Mouse (Mus musculus) brown adipose tissue, adult 24 weeks (tissue): ENCODE data around the gene Aadacl3. TPM values are rescaled to one million over a fixed set of nuclear protein-coding genes. Genes with fewer than 3 reads are reported as not detected.

Experiments used
- H3K27ac ChIP-seq: fragments of 200-500 bp; replicated peaks from 2 replicates; pipeline ENCODE4 v1.5.1; 2012; ENCODE audit warnings: low read depth, mild to moderate bottlenecking, low read length
- H3K4me1 ChIP-seq: fragments of 200-500 bp; 2 replicates; pipeline ENCODE4 v1.6.1; 2012; ENCODE audit warnings: low read length, mixed read lengths; ENCODE audit not compliant: control insufficient read depth, insufficient read depth, insufficient read length
- H3K4me3 ChIP-seq: fragments of 200-500 bp; 2 replicates; pipeline ENCODE4 v1.5.1; 2012; ENCODE audit warnings: low read depth, mild to moderate bottlenecking, low read length, moderate library complexity; ENCODE audit not compliant: insufficient read depth
- polyA plus RNA-seq: library from polyadenylated mRNA; stranded (reverse); fragments of >200 nt; gene quantifications from 2 replicates; pipeline ENCODE4 v1.2.4, GENCODE M21; 2012; ENCODE audit not compliant: missing spikeins, insufficient read depth, insufficient read length

Gene Aadacl3
- polyA plus RNA-seq, 1 experiment, result not detected

GRCm38 (mm10) chr4:144404456-144405086 is 59.0 kb downstream of the Aadacl3 start:
- Histone ChIP-seq H3K4me3 (no peak overlapping the region), H3K27ac (no peak overlapping the region), H3K4me1 (no peaks in the 10 kb centered on the region)

Other genes starting within 250 kb of the Aadacl3 start
- gene Pramel5, start 183.3 kb downstream of the Aadacl3 start, polyA plus RNA-seq, result not detected in 2 replicates
- gene Gm13128, start 133.5 kb downstream of the Aadacl3 start, polyA plus RNA-seq, result not detected in 2 replicates
- not detected in 2 replicates for gene Gm13119, start 105.8 kb downstream of the Aadacl3 start, polyA plus RNA-seq
- not detected in 2 replicates for gene Pramef20, start 85.8 kb downstream of the Aadacl3 start, polyA plus RNA-seq
- not detected in 2 replicates for gene Pramef12, start 55.3 kb downstream of the Aadacl3 start, polyA plus RNA-seq
- not detected in 2 replicates for gene 1700012P22Rik, start 25.0 kb downstream of the Aadacl3 start, polyA plus RNA-seq
- not detected in 2 replicates for gene Gm9944, start 10.4 kb downstream of the Aadacl3 start, polyA plus RNA-seq
- not detected in 2 replicates for gene 9430007A20Rik, start 56.1 kb upstream of the Aadacl3 start, polyA plus RNA-seq
- gene Gm13124, start 101.4 kb upstream of the Aadacl3 start, polyA plus RNA-seq, result not detected in 2 replicates
- gene Aadacl4, start 150.0 kb upstream of the Aadacl3 start, polyA plus RNA-seq, result not detected in 2 replicates
- not detected in 2 replicates for gene Gm436, start 222.6 kb upstream of the Aadacl3 start, polyA plus RNA-seq